Mouse (Mus musculus): ENCODE results near the gene 1700001O22Rik.

DNA sequence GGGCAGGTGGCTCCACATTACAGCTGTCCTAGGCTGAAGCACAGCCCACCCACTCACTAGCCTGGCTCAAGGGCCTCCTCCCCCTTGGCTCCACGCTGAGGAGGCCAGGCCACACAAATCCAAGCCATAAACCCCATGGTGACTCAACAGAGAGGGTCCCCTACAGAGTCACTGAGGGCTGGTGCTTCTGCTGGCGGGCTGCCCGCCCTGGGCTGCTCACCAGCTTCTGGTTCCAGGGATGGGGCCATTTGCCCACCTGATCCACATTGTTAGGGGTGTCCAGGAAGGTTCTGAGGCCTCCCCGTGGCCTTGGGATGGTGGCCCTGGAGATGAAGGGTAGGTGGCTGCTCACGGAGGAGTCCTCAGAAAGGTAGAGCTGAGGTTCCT lies 7.6 kb downstream of the 1700001O22Rik start:
- TF ChIP-seq CTCF (IDR thresholded peaks at IDR 0.05), result no peak
- no peak for TF ChIP-seq POLR2A (IDR thresholded peaks at IDR 0.05; ENCODE audit: insufficient read depth, low read depth, low read length)
- no peak for TF ChIP-seq EP300 (IDR thresholded peaks at IDR 0.05; ENCODE audit: insufficient read depth, low read depth, low read length)
